Mouse (Mus musculus) limb, embryonic 15.5 days (tissue): ENCODE data around the gene Dock4. TPM values are rescaled to one million over a fixed set of nuclear protein-coding genes. Genes with fewer than 3 reads are reported as not detected.

Experiments
- ATAC-seq: fragments of 200-750 bp; cut with Nextera tagmentation; 2 replicates; pipeline ENCODE4 v1.8.0; 2017; ENCODE audit warnings: low read depth, moderate TSS enrichment; ENCODE audit not compliant: insufficient number of reproducible peaks, low FRiP score, low TSS enrichment
- H3K27ac ChIP-seq: fragments of 300-500 bp; sonication (generic); 2 replicates; pipeline ENCODE4 v1.5.1; 2015; ENCODE audit warnings: moderate library complexity, mild to moderate bottlenecking, inconsistent platforms
- H3K27me3 ChIP-seq: fragments of 300-500 bp; sonication (generic); 2 replicates; pipeline ENCODE4 v1.6.1; 2015; ENCODE audit warnings: inconsistent platforms
- H3K36me3 ChIP-seq: fragments of 300-500 bp; sonication (generic); 2 replicates; pipeline ENCODE4 v1.6.1; 2015; ENCODE audit warnings: inconsistent platforms
- H3K4me1 ChIP-seq: fragments of 300-500 bp; sonication (generic); 2 replicates; pipeline ENCODE4 v1.6.1; 2015; ENCODE audit warnings: inconsistent platforms
- H3K4me2 ChIP-seq: fragments of 300-500 bp; sonication (generic); 2 replicates; pipeline ENCODE4 v1.6.1; 2015; ENCODE audit warnings: mild to moderate bottlenecking, inconsistent platforms
- H3K4me3 ChIP-seq: fragments of 300-500 bp; sonication (generic); 2 replicates; pipeline ENCODE4 v1.5.1; 2015; ENCODE audit warnings: mild to moderate bottlenecking, inconsistent platforms
- H3K9ac ChIP-seq: fragments of 300-500 bp; sonication (generic); 2 replicates; pipeline ENCODE4 v1.6.1; 2015; ENCODE audit warnings: inconsistent platforms
- H3K9me3 ChIP-seq: fragments of 300-500 bp; sonication (generic); 2 replicates; pipeline ENCODE4 v1.6.1; 2016; ENCODE audit warnings: inconsistent platforms
- whole genome bisulfite sequencing: fragments of 180-500 bp; shearing (Covaris S2); methylation state at CpG from one replicate; pipeline ENCODE4 v1.1.7; 2015; 5-methylcytosine and 5-hydroxymethylcytosine counted together
- polyA plus RNA-seq: library from polyadenylated mRNA; unstranded; fragments of >200 nt; fragmentation: Nextera tagmentation; extraction: Ambion mirVana; gene quantifications from 2 replicates; pipeline ENCODE4 v1.2.1, GENCODE M21; 2015

Dock4 gene
- polyA plus RNA-seq, 1 experiment from 2014 or later, result 13.6 TPM

GRCm38 (mm10) chr12:40522468-40522867 is 76.7 kb downstream of the Dock4 start:
- no peaks in the 10 kb centered on the region for H3K4me1 ChIP-seq
- no peak for ATAC-seq
- H3K9me3 ChIP-seq, result no peaks in the 10 kb centered on the region
- H3K4me3 ChIP-seq, result no peak overlapping the region
- H3K4me2 ChIP-seq, result no peak overlapping the region
- H3K9ac ChIP-seq, result no peak overlapping the region
- no peak overlapping the region for H3K27ac ChIP-seq
- no peaks in the 10 kb centered on the region for H3K27me3 ChIP-seq
- WGBS, result 67% methylated on average over 4 of the region's 4 CpGs
- H3K36me3 ChIP-seq, result no peaks in the 10 kb centered on the region

GRCm38 (mm10) chr12:40523020-40523419 is 77.3 kb downstream of the Dock4 start:
- no peaks in the 10 kb centered on the region for H3K4me1 ChIP-seq
- H3K27me3 ChIP-seq, result no peaks in the 10 kb centered on the region
- no peak overlapping the region for H3K9ac ChIP-seq
- H3K4me2 ChIP-seq, result no peak overlapping the region
- H3K4me3 ChIP-seq, result no peak overlapping the region
- WGBS, result 48% methylated on average over 4 of the region's 4 CpGs
- no peak for ATAC-seq
- H3K27ac ChIP-seq, result no peak overlapping the region
- no peaks in the 10 kb centered on the region for H3K36me3 ChIP-seq
- H3K9me3 ChIP-seq, result no peaks in the 10 kb centered on the region

- Histone ChIP-seq H3K4me1 (no peaks in the 10 kb centered on the region), H3K36me3 (no peaks in the 10 kb centered on the region), H3K4me3 (no peak overlapping the region), H3K9me3 (no peaks in the 10 kb centered on the region), H3K27ac (no peak overlapping the region), H3K4me2 (no peak overlapping the region), H3K27me3 (no peaks in the 10 kb centered on the region), H3K9ac (no peak overlapping the region)
- WGBS, result 68% methylated on average over 3 of the region's 3 CpGs
- ATAC-seq, result no peak
Observed at GRCm38 (mm10) chr12:40525045-40525444, 79.3 kb downstream of the Dock4 start.

GRCm38 (mm10) chr12:40535655-40536618 is 90.2 kb downstream of the Dock4 start:
- peak overlapping the region; percentile 14; the same call in 1 of the 2 replicates for H3K27ac ChIP-seq
- H3K4me2 ChIP-seq, result no peak overlapping the region
- H3K27me3 ChIP-seq, result no peaks in the 10 kb centered on the region
- 0 out of 2 replicates have a peak, but pooled peaks cover 3% of the 10 kb centered on the region for H3K4me1 ChIP-seq
- H3K9ac ChIP-seq, result no peak overlapping the region
- WGBS, result 74% methylated on average over 9 of the region's 9 CpGs
- no peaks in the 10 kb centered on the region for H3K9me3 ChIP-seq
- ATAC-seq, result no peak
- no peak overlapping the region for H3K4me3 ChIP-seq
- no peaks in the 10 kb centered on the region for H3K36me3 ChIP-seq

- 0 out of 2 replicates have a peak, but pooled peaks cover 3% of the 10 kb centered on the region for H3K4me1 ChIP-seq
- no peak overlapping the region for H3K9ac ChIP-seq
- H3K9me3 ChIP-seq, result no peaks in the 10 kb centered on the region
- H3K36me3 ChIP-seq, result no peaks in the 10 kb centered on the region
- 84% methylated on average over 1 of the region's 1 CpGs for WGBS
- H3K4me2 ChIP-seq, result no peak overlapping the region
- H3K4me3 ChIP-seq, result no peak overlapping the region
- no peak for ATAC-seq
- H3K27me3 ChIP-seq, result no peaks in the 10 kb centered on the region
- H3K27ac ChIP-seq, result no peak overlapping the region
Observed at GRCm38 (mm10) chr12:40537826-40538225, 92.1 kb downstream of the Dock4 start.

GRCm38 (mm10) chr12:40538318-40538717 is 92.6 kb downstream of the Dock4 start:
- no peak overlapping the region for H3K4me3 ChIP-seq
- H3K4me1 ChIP-seq, result 0 out of 2 replicates have a peak, but pooled peaks cover 3% of the 10 kb centered on the region
- no peak overlapping the region for H3K4me2 ChIP-seq
- 71% methylated on average over 6 of the region's 6 CpGs for WGBS
- no peak overlapping the region for H3K9ac ChIP-seq
- no peaks in the 10 kb centered on the region for H3K9me3 ChIP-seq
- H3K36me3 ChIP-seq, result no peaks in the 10 kb centered on the region
- no peak overlapping the region for H3K27ac ChIP-seq
- H3K27me3 ChIP-seq, result no peaks in the 10 kb centered on the region
- no peak for ATAC-seq

- WGBS, result 34% methylated on average over 6 of the region's 6 CpGs
- Histone ChIP-seq H3K4me1 (0 out of 2 replicates have a peak, but pooled peaks cover 3% of the 10 kb centered on the region), H3K9ac (no peak overlapping the region), H3K4me3 (no peak overlapping the region), H3K36me3 (no peaks in the 10 kb centered on the region), H3K27me3 (no peaks in the 10 kb centered on the region), H3K9me3 (no peaks in the 10 kb centered on the region), H3K4me2 (no peak overlapping the region), H3K27ac (no peak overlapping the region)
- ATAC-seq, result no peak
Observed at GRCm38 (mm10) chr12:40538780-40539179, 93.0 kb downstream of the Dock4 start.

- WGBS, result 89% methylated on average over 3 of the region's 3 CpGs
- H3K4me2 ChIP-seq, result no peak overlapping the region
- no peak overlapping the region for H3K9ac ChIP-seq
- no peak overlapping the region for H3K27ac ChIP-seq
- no peaks in the 10 kb centered on the region for H3K9me3 ChIP-seq
- H3K27me3 ChIP-seq, result no peaks in the 10 kb centered on the region
- no peaks in the 10 kb centered on the region for H3K36me3 ChIP-seq
- no peak for ATAC-seq
- no peak overlapping the region for H3K4me3 ChIP-seq
- H3K4me1 ChIP-seq, result no peaks in the 10 kb centered on the region
Observed at GRCm38 (mm10) chr12:40544273-40544672, 98.5 kb downstream of the Dock4 start.

GRCm38 (mm10) chr12:40546827-40547226 is 101.1 kb downstream of the Dock4 start:
- Histone ChIP-seq H3K27me3 (no peaks in the 10 kb centered on the region), H3K27ac (no peak overlapping the region), H3K4me3 (no peak overlapping the region), H3K4me2 (no peak overlapping the region), H3K36me3 (no peaks in the 10 kb centered on the region), H3K4me1 (no peaks in the 10 kb centered on the region), H3K9me3 (no peaks in the 10 kb centered on the region), H3K9ac (no peak overlapping the region)
- ATAC-seq, result no peak
- WGBS, result 54% methylated on average over 5 of the region's 5 CpGs

- Histone ChIP-seq H3K9me3 (no peaks in the 10 kb centered on the region), H3K4me2 (no peak overlapping the region), H3K27ac (no peak overlapping the region), H3K4me1 (no peaks in the 10 kb centered on the region), H3K9ac (no peak overlapping the region), H3K27me3 (no peaks in the 10 kb centered on the region), H3K4me3 (no peak overlapping the region), H3K36me3 (no peaks in the 10 kb centered on the region)
- no peak for ATAC-seq
- 88% methylated on average over 3 of the region's 3 CpGs for WGBS
Observed at GRCm38 (mm10) chr12:40551317-40551716, 105.6 kb downstream of the Dock4 start.

GRCm38 (mm10) chr12:40552201-40552600 is 106.4 kb downstream of the Dock4 start:
- Histone ChIP-seq H3K9ac (no peak overlapping the region), H3K4me2 (no peak overlapping the region), H3K4me1 (no peaks in the 10 kb centered on the region), H3K27ac (no peak overlapping the region), H3K27me3 (no peaks in the 10 kb centered on the region), H3K36me3 (no peaks in the 10 kb centered on the region), H3K9me3 (no peaks in the 10 kb centered on the region), H3K4me3 (no peak overlapping the region)
- ATAC-seq, result no peak
- 56% methylated on average over 1 of the region's 1 CpGs for WGBS

- no peaks in the 10 kb centered on the region for H3K36me3 ChIP-seq
- no peak overlapping the region for H3K4me3 ChIP-seq
- no peak overlapping the region for H3K27ac ChIP-seq
- no peak for ATAC-seq
- 89% methylated on average over 2 of the region's 2 CpGs for WGBS
- no peak overlapping the region for H3K4me2 ChIP-seq
- H3K27me3 ChIP-seq, result no peaks in the 10 kb centered on the region
- no peak overlapping the region for H3K9ac ChIP-seq
- no peaks in the 10 kb centered on the region for H3K4me1 ChIP-seq
- no peaks in the 10 kb centered on the region for H3K9me3 ChIP-seq
Observed at GRCm38 (mm10) chr12:40553929-40554328, 108.2 kb downstream of the Dock4 start.
